Mouse (Mus musculus): ENCODE data around the gene Eif5. TPM values are rescaled to one million over a fixed set of nuclear protein-coding genes. Genes with fewer than 3 reads are reported as not detected.
A peak's percentile ranks its signal among the peaks of the same experiment; 100 is the strongest.

Eif5 gene
- total and polyA plus RNA-seq, 3 experiments, result 201 to 330 (median 276) TPM

DNA sequence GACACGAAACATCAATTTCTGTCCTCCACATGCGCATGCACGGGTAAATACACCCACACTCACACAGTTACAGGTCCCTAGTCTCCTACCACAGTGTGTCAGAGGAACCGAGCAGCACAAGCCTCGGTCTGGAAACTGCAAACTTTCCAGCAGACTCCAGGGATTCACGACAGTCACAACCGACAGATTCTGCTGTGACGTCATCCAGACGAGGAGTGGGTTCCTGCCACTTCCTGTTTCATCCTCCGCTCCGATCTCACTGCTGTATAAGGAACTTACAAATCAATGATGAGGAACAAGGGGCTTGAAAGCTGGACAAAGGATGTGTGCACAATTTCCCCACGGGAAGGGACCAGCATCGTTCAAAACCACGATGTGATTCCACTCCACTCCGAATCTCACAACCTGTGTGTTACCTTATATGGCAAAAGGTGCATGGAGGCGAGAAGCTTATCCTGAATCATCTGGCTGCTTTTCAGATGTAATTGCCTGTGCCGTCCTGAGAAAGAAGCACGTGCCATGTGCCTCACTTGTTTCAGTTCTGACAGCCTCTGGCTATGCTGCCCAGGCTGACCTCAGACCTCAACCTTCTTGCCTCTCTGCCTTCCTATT, 21.9 kb downstream of the Eif5 start:
- H3K9me3 ChIP-seq (replicated peaks; ENCODE audit: insufficient read depth, low read length), result no peaks in the 10 kb centered on the region
- H3K9ac ChIP-seq (ENCODE audit: control insufficient read depth, low read depth, low read length, poor library complexity, severe bottlenecking), result peak overlapping the region; percentile 49
- H3K4me3 ChIP-seq (ENCODE audit: control insufficient read depth in 1 of 2, insufficient read depth in 1 of 2, low read depth in 2 of 2, low read length in 2 of 2), result peak overlapping the region; percentile 59 to 67
- peaks cover 11 to 25% of the 10 kb centered on the region in 2 experiments for H3K4me1 ChIP-seq (ENCODE audit: control insufficient read depth in 1 of 2, insufficient read depth in 2 of 2, low read length in 2 of 2)
- H3K27me3 ChIP-seq (ENCODE audit: control insufficient read depth in 1 of 2, insufficient read depth in 2 of 2, low read length in 2 of 2), result no peaks in the 10 kb centered on the region
- TF ChIP-seq HCFC1 (IDR thresholded peaks at IDR 0.05; ENCODE audit: low read depth, low read length) (peak; percentile 61), TBP (IDR thresholded peaks at IDR 0.05; ENCODE audit: low read depth, low read length) (0 out of 2 replicates have a peak, but pooled peaks have one; percentile 32), ETS1 (IDR thresholded peaks at IDR 0.05; ENCODE audit: low read depth, low read length) (peak; percentile 47; the same call in 1 of the 2 replicates), ZC3H11A (IDR thresholded peaks at IDR 0.05; ENCODE audit: low read depth, low read length) (no peak), MAX (IDR thresholded peaks at IDR 0.05; ENCODE audit: low read length) (no peak), MYB (IDR thresholded peaks at IDR 0.05; ENCODE audit: low read depth, low read length) (no peak), GABPA (IDR thresholded peaks at IDR 0.05; ENCODE audit: low read depth, low read length) (no peak), BHLHE40 (IDR thresholded peaks at IDR 0.05; ENCODE audit: borderline replicate concordance, low read depth, low read length) (peak; percentile 67; the same call in 1 of the 2 replicates), POLR2A (IDR thresholded peaks at IDR 0.05; ENCODE audit: control insufficient read depth in 1 of 2, insufficient read depth in 1 of 2, low read depth in 1 of 2, low read length in 2 of 2, poor library complexity in 1 of 2) (peak in 1 of 2 experiments; percentile 51; a peak in 2 of 4 replicates), SIN3A (IDR thresholded peaks at IDR 0.05; ENCODE audit: low read length) (0 out of 2 replicates have a peak, but pooled peaks have one; percentile 15), KAT2A (conservative IDR thresholded peaks at IDR 0.05; ENCODE audit: low read depth, low read length) (no peak), TCF12 (IDR thresholded peaks at IDR 0.05; ENCODE audit: low read depth, low read length) (peak; percentile 30; the same call in 1 of the 2 replicates), CTCF (IDR thresholded peaks at IDR 0.05 in 2 of 3, conservative IDR thresholded peaks at IDR 0.05 in 1 of 3; ENCODE audit: control insufficient read depth in 1 of 3, insufficient read depth in 1 of 3, low read depth in 2 of 3, low read length in 3 of 3, poor library complexity in 1 of 3, severe bottlenecking in 1 of 3) (no peak), SMC3 (IDR thresholded peaks at IDR 0.05; ENCODE audit: low read depth, low read length) (no peak), GATA1 (IDR thresholded peaks at IDR 0.05; ENCODE audit: low read depth, low read length) (no peak), ELF1 (IDR thresholded peaks at IDR 0.05; ENCODE audit: low read depth, low read length) (peak; percentile 84), NRF1 (IDR thresholded peaks at IDR 0.05; ENCODE audit: insufficient read depth, low read depth, low read length, poor library complexity, severe bottlenecking) (peak; percentile 43; the same call in 1 of the 2 replicates)
- H3K27ac ChIP-seq (ENCODE audit: control insufficient read depth, low read depth, low read length), result no peak overlapping the region
- DNase-seq (ENCODE audit: low read depth, low spot score), result peak; percentile 88
- H3K36me3 ChIP-seq (ENCODE audit: control insufficient read depth in 1 of 2, insufficient read depth in 2 of 2, low read length in 2 of 2), result peaks cover 0 to 8% of the 10 kb centered on the region in 2 experiments; a peak in 2 of 4 replicates
- no peaks in the 10 kb centered on the region for H3K79me2 ChIP-seq (ENCODE audit: control insufficient read depth, insufficient read depth, low read length, poor library complexity)

DNA sequence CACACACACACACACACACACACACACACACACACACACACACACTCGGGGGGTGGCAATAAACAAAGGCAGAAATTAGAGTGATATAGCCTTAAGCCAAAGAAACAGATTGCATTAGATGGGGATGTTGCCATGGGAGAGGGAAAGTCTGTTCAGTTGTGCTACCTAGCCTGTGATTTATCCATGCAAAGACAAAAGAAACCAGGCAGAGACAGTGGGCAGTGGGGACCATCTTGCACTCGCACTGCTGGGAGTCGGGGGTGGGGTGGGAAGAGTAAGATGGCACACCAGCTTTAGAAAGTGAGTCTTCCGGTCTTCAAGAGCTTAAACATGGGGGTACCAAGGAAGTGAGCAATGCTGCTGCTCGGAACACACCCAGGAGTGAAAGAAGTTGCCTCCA, 22.5 kb downstream of the Eif5 start:
- no peak for DNase-seq (ENCODE audit: low read depth, low spot score)
- peak overlapping the region; percentile 20; the same call in 1 of the 2 replicates for H3K9ac ChIP-seq (ENCODE audit: control insufficient read depth, low read depth, low read length, poor library complexity, severe bottlenecking)
- H3K27ac ChIP-seq (ENCODE audit: control insufficient read depth, low read depth, low read length), result no peak overlapping the region
- peaks cover 11 to 25% of the 10 kb centered on the region in 2 experiments for H3K4me1 ChIP-seq (ENCODE audit: control insufficient read depth in 1 of 2, insufficient read depth in 2 of 2, low read length in 2 of 2)
- no peaks in the 10 kb centered on the region for H3K9me3 ChIP-seq (replicated peaks; ENCODE audit: insufficient read depth, low read length)
- peaks cover 0 to 8% of the 10 kb centered on the region in 2 experiments; a peak in 2 of 4 replicates for H3K36me3 ChIP-seq (ENCODE audit: control insufficient read depth in 1 of 2, insufficient read depth in 2 of 2, low read length in 2 of 2)
- H3K27me3 ChIP-seq (ENCODE audit: control insufficient read depth in 1 of 2, insufficient read depth in 2 of 2, low read length in 2 of 2), result no peaks in the 10 kb centered on the region
- TF ChIP-seq NRF1 (IDR thresholded peaks at IDR 0.05; ENCODE audit: insufficient read depth, low read depth, low read length, poor library complexity, severe bottlenecking), result no peak
- no peak for TF ChIP-seq TCF12 (IDR thresholded peaks at IDR 0.05; ENCODE audit: low read depth, low read length)
- no peak for TF ChIP-seq BHLHE40 (IDR thresholded peaks at IDR 0.05; ENCODE audit: borderline replicate concordance, low read depth, low read length)
- TF ChIP-seq UBTF (IDR thresholded peaks at IDR 0.05; ENCODE audit: borderline replicate concordance, insufficient read depth, low read depth, low read length), result no peak
- TF ChIP-seq E2F4 (IDR thresholded peaks at IDR 0.05; ENCODE audit: borderline replicate concordance, low read depth, low read length), result no peak
- no peak for TF ChIP-seq GATA1 (IDR thresholded peaks at IDR 0.05; ENCODE audit: low read depth, low read length)
- TF ChIP-seq TAL1 (IDR thresholded peaks at IDR 0.05; ENCODE audit: low read length), result no peak
- no peak for TF ChIP-seq SMC3 (IDR thresholded peaks at IDR 0.05; ENCODE audit: low read depth, low read length)
- TF ChIP-seq MYC (IDR thresholded peaks at IDR 0.05; ENCODE audit: low read depth, low read length), result no peak
- no peak for TF ChIP-seq NELFE (IDR thresholded peaks at IDR 0.05; ENCODE audit: low read depth, low read length)
- no peak for TF ChIP-seq JUND (IDR thresholded peaks at IDR 0.05; ENCODE audit: low read depth, low read length)
- no peak for TF ChIP-seq POLR2A (IDR thresholded peaks at IDR 0.05; ENCODE audit: control insufficient read depth in 1 of 2, insufficient read depth in 1 of 2, low read depth in 1 of 2, low read length in 2 of 2, poor library complexity in 1 of 2)
- TF ChIP-seq SIN3A (IDR thresholded peaks at IDR 0.05; ENCODE audit: low read length), result no peak
- TF ChIP-seq POLR2AphosphoS2 (IDR thresholded peaks at IDR 0.05; ENCODE audit: low read length), result no peak
- TF ChIP-seq MAX (IDR thresholded peaks at IDR 0.05; ENCODE audit: low read length), result no peak
- no peak for TF ChIP-seq MAFK (IDR thresholded peaks at IDR 0.05; ENCODE audit: borderline replicate concordance, low read depth, low read length)
- TF ChIP-seq ZC3H11A (IDR thresholded peaks at IDR 0.05; ENCODE audit: low read depth, low read length), result no peak
- TF ChIP-seq POLR2AphosphoS5 (IDR thresholded peaks at IDR 0.05; ENCODE audit: borderline replicate concordance, low read depth, low read length), result no peak
- no peaks in the 10 kb centered on the region for H3K79me2 ChIP-seq (ENCODE audit: control insufficient read depth, insufficient read depth, low read length, poor library complexity)
- H3K4me3 ChIP-seq (ENCODE audit: control insufficient read depth in 1 of 2, insufficient read depth in 1 of 2, low read depth in 2 of 2, low read length in 2 of 2), result peak overlapping the region; percentile 59 to 67; a peak in 3 of 4 replicates
